Mouse (Mus musculus) CD4-positive helper T cell, adult 2 months (primary cell): ENCODE measurements around the gene Samd4b.
A peak's percentile ranks its signal among the peaks of the same experiment; 100 is the strongest.

ENCODE experiments used
- DNase-seq: peaks from one replicate; pipeline ENCODE4 v3.0.0-alpha.2; 2012; ENCODE audit warnings: low read depth, missing footprints, low spot score

The Samd4b gene

GRCm38 (mm10) chr7:28447101-28447830 is 150.7 kb downstream of the Samd4b start:
- DNase-seq = no peak

DNA sequence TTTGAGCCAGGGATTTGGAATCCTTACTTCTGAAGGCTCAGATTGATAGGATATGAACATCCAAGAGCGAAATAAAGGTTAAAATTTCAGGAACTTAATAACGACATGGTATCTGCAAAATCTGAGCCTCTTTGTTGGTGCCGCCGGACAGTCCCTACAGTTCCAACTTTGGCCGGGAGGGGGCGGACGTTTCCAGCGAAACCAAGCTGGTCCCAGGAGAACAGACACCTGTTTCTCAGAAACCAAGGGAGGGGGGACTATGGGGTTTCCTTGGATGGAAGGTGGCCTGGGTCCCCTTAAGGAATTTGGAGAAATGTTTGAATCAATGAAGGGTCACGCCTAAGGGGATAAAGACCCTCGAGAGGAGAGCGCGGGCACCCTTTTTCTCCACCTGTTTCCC is 151.5 kb downstream of the Samd4b start:
- peak; percentile 75 for DNase-seq

DNA sequence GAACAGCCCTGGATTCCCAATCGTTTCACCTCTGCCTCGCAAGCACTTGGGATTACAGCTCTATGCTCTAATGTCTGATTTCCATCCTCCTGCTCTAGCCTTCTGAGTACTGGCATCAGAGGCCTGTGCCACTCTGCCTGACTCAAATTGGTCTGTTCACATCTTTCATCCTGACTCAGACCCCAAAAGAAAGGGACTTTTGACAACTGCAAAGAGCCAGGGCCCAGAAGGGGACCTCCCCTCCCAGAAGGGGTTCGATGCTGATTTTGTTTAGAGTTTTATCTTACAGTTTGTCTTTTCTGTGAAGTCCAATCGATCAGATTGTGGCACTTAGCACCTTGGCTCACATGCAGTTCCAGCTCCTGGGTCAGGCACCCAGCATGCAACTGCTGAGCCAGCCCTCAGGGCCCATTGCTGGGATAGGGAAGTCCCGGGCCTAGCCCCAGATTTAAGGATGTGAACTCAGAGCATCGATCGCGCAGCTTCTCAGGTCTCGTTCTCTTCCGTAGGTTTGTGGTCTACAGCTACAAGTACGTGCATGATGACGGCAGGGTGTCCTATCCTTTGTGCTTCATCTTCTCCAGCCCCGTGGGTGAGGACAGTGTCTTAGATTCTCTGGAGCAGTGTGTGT is 153.5 kb downstream of the Samd4b start:
- DNase-seq = peak; percentile 82

DNA sequence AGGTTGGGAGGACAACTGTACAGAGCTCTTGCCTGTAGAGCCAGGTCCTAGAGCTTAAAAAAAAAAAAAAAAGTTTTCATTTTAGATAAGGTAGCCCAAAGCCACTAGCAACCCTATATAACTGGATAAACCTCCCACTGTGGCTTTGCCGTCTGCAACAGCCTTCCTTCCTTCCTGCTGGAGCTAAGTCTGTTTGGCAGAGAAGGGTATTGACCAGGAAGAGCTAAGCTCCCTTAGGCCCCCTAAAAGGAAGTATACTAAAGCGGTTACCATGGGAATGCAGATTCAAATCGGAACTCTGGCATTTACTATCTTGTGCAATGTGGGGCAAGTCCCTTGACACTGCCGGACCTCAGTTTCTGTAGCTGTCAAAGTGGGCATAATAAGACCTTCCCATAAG is 155.3 kb downstream of the Samd4b start:
- peak; percentile 67 for DNase-seq

DNA sequence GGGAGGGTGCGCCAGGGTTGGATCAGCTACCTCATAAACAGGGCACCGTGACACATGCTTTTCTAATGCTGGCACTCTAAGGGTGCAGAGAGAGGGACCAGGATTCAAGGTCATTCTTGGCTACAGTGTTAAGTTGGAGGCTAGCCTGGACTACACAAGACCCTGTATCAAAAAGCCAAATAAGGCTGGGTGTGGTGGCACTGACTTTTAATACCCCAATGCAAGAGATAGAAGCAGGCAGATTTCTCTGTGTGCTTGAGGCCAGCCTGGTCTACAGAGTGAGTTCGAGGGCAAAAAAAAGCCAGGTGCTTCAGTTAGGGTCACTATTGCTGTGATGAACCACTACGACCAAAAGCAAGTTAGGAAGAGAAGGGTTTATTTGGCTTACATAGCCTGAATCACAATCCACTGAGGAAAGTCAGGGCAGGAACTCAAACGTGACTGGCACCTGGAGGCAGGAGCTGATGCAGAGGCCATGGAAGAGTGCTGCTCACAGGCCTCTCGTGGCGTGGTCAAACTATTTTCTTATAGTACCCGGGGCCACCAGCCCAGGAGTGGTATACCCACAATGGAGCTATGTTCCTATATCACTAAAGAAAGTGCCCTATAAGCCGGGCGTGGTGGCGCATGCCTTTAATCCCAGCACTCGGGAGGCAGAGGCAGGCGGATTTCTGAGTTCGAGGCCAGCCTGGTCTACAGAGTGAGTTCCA is 156.0 kb downstream of the Samd4b start:
- no peak for DNase-seq

GRCm38 (mm10) chr7:28440739-28441138 is 157.2 kb downstream of the Samd4b start:
- DNase-seq = peak; percentile 91

GRCm38 (mm10) chr7:28438771-28439170 is 159.2 kb downstream of the Samd4b start:
- no peak for DNase-seq

- DNase-seq = no peak
Observed at GRCm38 (mm10) chr7:28437964-28438363, 160.0 kb downstream of the Samd4b start.

DNA sequence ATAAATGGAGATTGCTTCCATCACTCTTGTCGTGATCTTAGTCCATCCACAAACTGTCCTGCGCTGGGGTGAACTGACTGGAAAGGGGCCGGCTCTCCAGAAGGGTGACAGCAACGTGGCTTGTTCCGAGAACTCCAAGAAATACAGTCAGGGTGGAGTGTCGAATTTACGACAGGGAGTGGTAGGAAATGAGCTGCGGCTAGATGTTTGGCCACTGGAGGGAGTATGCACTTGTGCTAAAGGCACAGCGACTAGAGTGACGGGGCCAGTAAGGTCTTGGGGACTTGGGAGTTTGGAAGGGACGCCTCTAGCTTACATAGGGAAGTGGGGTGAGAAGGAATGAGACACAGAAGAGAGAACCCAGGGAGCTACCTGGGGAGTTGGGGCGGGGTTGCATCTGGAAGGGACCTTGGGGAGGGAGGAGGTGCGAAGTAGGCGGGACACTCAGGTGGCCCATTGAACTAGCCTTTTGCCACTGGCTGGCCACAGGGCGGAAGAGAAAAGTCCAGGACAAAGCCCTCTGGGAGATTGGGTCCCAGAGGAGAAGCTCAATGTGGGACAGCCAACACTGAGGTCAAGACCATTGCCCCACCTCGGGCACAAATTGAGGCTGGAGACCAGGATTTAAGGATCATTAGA is 160.9 kb downstream of the Samd4b start, which contains the start of gene Gmfg:
Gene Gmfg, plus strand, starts transcription at position 516 of the 639 bp plus-strand sequence.
- peak; percentile 92 for DNase-seq

GRCm38 (mm10) chr7:28436271-28436904 is 161.6 kb downstream of the Samd4b start:
- DNase-seq = peak; percentile 100

DNA sequence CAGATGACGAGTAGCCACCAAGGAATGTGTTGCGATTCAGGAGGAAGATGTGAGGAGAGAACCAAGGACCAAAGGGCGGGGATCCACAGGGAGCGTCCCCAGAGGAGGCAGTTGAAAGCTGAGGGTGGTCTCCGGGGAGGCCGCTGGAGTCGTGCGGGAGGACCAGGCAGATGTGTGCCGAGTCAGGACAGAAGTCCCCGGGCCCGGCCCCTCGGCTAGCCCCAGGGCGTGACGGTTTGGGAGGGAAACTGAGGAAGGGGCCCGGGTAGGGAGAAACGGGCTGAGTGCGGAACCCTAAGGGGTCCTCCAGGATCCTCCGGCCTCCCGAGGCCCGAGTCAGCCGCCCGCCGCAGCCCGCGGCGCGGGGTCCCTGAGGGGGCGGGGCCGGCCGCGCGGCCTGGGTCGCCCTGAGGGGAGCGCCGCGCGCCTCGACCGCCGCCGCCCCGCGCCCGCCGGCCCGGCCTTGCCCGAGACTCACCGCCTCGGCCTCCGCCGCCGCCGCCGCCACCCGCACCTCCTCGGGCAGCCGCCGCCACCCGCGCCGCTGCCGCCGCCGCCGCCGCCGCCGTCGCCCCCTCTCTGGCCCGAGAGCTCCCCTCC is 162.2 kb downstream of the Samd4b start:
- DNase-seq = no peak

DNA sequence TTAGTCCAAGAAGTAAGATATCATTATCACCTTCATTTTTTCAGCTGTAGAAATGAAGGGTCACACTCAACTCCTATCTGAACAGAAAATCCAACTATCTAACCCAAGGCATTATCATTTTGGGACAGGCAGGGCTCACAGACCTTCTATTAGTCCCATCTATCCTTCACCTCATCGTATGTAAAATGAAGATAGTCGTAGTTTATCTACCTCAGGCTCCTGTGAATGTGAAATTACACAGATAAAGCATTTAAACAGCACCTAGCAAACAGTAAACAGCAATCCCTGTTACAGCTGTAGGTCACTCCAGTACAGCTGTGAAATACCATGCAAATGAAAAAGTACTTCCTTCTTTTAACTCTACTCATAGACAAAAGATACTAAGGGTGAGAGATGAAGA is 165.7 kb downstream of the Samd4b start:
- DNase-seq = no peak

- DNase-seq = no peak
Observed at GRCm38 (mm10) chr7:28430512-28430911, 167.4 kb downstream of the Samd4b start.

GRCm38 (mm10) chr7:28427738-28428137 is 170.2 kb downstream of the Samd4b start:
- DNase-seq = no peak

GRCm38 (mm10) chr7:28423018-28423417 is 174.9 kb downstream of the Samd4b start:
- DNase-seq = peak; percentile 24

- DNase-seq = no peak
Observed at GRCm38 (mm10) chr7:28419416-28419815, 178.5 kb downstream of the Samd4b start.

GRCm38 (mm10) chr7:28418096-28418670 is 179.8 kb downstream of the Samd4b start:
- DNase-seq = no peak

DNA sequence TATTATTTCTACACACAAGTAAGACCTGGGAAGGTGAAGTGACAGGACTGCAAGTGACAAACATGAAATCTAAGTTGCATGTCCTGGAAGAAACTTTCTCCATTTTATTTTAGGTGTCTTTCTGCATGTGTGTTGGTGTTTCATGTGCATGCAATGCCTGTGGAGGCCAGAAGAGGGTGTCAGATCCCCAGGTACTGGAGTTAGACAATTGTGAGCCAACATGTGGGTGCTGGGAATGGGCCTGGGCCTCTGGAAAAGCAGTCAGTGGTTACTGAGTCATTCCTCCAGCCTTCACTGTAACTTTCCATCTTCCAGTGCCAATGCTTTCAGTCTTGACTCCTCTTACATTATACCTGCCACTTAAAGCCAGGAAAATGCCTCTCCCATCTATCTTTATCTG is 180.6 kb downstream of the Samd4b start:
- DNase-seq = no peak

- DNase-seq = peak; percentile 28
Observed at GRCm38 (mm10) chr7:28412826-28413225, 185.1 kb downstream of the Samd4b start.

DNA sequence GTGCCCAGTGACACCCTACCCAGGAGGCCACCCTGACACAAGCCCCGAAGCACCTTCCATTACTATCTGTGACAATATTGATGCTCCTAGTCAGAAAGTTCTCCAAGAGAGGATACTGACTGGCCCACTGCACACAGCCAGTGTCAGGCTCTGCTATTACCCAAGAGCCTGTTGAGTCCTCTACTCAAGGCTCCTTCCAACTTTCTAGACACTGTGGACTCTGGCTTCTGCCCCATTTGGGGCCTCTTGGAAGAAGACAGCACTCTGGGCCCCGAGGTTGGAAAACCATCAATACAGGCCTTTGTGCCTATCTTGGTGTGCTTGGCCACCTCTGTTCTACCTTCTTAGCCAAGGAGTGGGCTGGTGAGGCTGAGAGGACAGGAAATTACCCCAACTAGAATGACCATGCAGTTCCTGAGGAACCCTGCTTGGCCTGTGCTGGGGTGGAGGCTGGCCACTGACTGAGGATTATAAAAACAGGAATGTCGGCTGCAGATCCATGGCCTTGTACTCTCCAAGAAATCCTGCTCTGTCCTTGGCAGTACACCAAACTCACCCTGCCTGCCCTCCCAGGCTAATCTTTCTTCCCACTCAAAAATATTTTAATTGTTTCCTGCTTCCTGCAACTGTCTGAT is 187.0 kb downstream of the Samd4b start:
- no peak for DNase-seq
